1 mouse cellular context compared by ENCODE assay signal in the genomic region with DNA sequence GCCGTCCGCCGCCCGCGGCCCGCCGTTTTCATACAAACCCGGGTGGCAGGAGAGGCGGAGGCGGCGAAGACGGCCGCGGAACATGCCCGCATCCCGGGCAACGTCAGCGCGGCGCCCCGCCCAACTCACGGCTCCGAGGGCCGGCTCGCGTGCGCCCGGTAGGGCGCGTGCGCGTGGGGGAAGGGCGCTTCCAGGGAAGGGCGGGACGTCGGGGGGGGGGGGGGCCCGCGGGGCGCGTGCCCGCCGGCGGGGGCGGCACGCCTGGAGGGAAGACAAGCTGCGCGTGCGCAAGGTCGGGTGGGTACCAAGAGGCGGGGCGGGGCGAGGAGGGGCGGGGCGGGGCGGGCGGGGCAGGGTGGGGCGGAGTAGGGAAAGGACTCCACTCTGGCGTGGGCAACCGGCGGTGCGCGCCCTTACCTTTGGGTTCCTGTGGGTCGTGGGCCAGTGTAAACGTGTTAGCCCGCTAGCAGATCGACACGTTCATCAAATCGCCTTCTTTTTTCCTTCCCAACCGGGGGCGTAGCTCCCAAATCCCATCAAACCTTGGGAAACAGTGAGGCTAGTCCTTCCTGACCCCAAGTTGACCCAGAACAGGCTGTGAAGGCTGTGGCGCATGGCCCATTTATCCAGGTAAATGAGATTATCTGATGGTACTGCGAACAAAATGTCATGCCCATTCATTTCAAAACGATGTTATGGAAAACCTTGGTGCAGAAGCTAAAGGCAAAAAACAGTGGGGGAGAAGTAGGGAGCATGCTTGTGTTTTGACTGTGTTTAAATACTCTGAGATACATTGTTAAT.
TF ChIP-seq lines count a peak whose summit lies in the region.

No protein-coding gene starts in this region.

TF ChIP-seq in MEL, 35 proteins besides CTCF, POLR2A, EP300 and RAD21 (continued from another document):
- TF ChIP-seq NRF1 (IDR thresholded peaks at IDR 0.05; ENCODE audit: insufficient read depth, low read depth, low read length, poor library complexity, severe bottlenecking) (peak; percentile 75), MAX (IDR thresholded peaks at IDR 0.05; ENCODE audit: low read length) (peak; percentile 37; the same call in 1 of the 2 replicates), ZMIZ1 (IDR thresholded peaks at IDR 0.05; ENCODE audit: low read depth, low read length) (peak; percentile 37), BHLHE40 (IDR thresholded peaks at IDR 0.05; ENCODE audit: borderline replicate concordance, low read depth, low read length) (peak; percentile 72), ZNF384 (IDR thresholded peaks at IDR 0.05; ENCODE audit: low read depth, low read length) (no peak), HCFC1 (IDR thresholded peaks at IDR 0.05; ENCODE audit: low read depth, low read length) (peak; percentile 65), TAL1 (IDR thresholded peaks at IDR 0.05; ENCODE audit: low read length) (no peak), SIN3A (IDR thresholded peaks at IDR 0.05; ENCODE audit: low read length) (peak; percentile 44), ZC3H11A (IDR thresholded peaks at IDR 0.05; ENCODE audit: low read depth, low read length) (no peak), E2F4 (IDR thresholded peaks at IDR 0.05; ENCODE audit: borderline replicate concordance, low read depth, low read length) (no peak), MYB (IDR thresholded peaks at IDR 0.05; ENCODE audit: low read depth, low read length) (no peak), MAFK (IDR thresholded peaks at IDR 0.05; ENCODE audit: borderline replicate concordance, low read depth, low read length) (no peak), GABPA (IDR thresholded peaks at IDR 0.05; ENCODE audit: low read depth, low read length) (no peak)
